Mouse (Mus musculus): ENCODE results near the gene Ppp2r3c.

DNA sequence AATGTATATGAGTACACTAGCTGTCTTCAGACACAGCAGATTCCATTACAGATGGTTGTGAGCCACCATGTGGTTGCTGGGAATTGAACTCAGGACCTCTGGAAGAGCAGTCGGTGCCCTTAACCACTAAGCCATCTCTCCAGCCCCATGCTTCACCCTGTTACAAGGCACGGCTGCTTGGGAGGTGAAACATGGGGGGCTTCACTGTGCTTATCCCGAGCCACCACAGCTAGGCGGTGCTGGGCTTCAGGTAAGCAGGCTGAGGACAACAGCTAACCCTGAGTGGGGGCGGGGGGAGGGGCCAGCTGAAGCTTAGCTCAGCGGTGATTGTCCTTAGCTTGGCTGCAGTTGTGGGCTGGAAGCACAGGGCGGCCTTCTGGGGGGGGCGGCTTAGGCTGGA lies 6.7 kb upstream of the Ppp2r3c start:
- TF ChIP-seq GATA1 (IDR thresholded peaks at IDR 0.05; ENCODE audit: low read length) (no peak), TAL1 (IDR thresholded peaks at IDR 0.05; ENCODE audit: low read length) (no peak)

Data from erythroblast, embryonic 14.5 days (primary cell).